Mouse (Mus musculus) adrenal gland, postnatal 14 days (tissue): ENCODE results near the gene Cdh4. TPM values are rescaled to one million over a fixed set of nuclear protein-coding genes. Genes with fewer than 3 reads are reported as not detected.

Source experiments
- DNase-seq: peaks from one replicate; pipeline ENCODE4 v3.0.0; 2021; ENCODE audit warnings: mixed read lengths
- total RNA-seq: library from RNA; stranded (reverse); gene quantifications from 2 replicates; pipeline ENCODE4 v1.2.3, GENCODE M21; 2021

Gene Cdh4
- total RNA-seq, 1 experiment from 2014 or later: 5.4 TPM

DNA sequence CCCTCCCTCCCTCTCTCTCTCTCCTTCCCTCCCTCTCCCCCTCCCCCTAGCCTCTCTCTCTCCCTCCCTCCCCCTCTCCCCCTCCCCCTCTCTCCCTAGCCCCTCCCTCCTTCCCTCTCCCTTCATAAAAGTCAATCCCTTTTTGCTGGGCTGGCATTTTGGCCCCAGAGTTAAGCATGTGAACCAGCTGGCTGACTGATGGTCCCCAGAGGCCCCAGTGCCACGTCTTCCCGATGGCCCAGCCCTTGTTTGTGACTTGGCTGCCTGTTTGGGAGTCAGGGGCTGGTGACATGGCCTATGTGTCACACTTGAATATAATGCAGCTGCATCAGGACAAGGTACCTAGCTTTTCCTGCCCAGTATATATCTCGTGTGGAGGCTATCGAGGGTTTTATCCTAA lies 96.3 kb downstream of the Cdh4 start:
- DNase-seq: no peak

- DNase-seq: no peak
Observed at GRCm38 (mm10) chr2:179539532-179540245, 97.5 kb downstream of the Cdh4 start.

GRCm38 (mm10) chr2:179541096-179541495 lies 98.9 kb downstream of the Cdh4 start:
- DNase-seq: no peak

DNA sequence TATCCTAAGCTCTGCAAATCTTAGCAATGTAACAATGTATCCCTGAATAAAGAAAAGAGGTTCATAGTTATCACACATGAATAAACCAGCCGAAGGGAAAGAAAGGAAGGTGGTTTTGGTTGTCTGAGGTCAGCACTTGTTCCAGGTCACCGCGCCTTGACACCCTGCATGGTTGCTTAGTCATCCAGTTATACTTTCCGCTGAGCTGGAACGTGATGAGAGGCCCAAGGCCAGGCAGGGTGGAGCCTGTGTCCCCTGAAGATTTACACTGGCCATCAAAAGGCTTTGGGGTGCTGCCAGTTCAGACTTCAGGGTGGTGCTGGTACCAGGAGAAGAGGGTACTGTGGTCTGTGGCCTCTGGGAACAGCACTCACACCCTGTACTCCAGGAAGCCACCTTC lies 105.4 kb downstream of the Cdh4 start:
- peak; percentile 25 for DNase-seq

DNA sequence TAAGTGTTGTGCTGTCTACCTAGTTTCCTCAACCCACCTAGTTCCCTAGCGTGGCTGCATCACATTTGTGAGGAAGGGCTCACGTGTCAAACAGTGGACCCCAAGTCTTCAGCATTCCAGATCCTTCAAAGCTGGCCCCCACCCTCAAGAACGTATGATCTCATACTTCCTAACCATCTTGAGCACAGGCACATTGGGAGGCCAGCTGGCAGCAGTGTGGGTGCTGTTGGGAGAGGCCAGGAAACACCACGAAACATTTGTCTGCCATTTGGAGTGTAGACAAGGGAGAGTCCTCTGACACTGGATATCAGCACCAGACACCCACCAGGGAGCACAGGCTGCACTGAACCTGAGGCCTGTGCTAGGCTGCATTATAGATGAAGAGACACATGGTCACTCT lies 113.7 kb downstream of the Cdh4 start:
- DNase-seq: no peak

DNA sequence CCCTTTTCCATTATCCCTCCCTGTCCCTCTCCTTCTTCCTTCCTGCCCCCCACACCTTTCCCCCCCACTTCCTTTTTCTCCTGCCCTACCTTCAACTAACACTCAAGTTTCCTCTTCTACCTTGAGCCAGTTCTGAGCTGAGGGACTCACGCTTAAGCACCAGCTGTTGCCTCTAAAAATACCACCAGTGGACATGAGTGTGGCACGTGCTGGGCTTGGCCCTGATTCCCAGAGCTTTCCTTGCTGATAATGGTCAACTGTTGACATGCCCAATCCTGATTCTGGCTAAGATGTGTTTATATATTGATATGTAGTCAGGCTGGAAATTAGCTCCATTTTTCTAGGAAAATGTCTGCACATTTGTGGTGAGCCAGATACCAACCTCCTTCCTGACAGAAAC lies 120.1 kb downstream of the Cdh4 start:
- no peak for DNase-seq

GRCm38 (mm10) chr2:179565611-179566010 lies 123.4 kb downstream of the Cdh4 start:
- no peak for DNase-seq

DNA sequence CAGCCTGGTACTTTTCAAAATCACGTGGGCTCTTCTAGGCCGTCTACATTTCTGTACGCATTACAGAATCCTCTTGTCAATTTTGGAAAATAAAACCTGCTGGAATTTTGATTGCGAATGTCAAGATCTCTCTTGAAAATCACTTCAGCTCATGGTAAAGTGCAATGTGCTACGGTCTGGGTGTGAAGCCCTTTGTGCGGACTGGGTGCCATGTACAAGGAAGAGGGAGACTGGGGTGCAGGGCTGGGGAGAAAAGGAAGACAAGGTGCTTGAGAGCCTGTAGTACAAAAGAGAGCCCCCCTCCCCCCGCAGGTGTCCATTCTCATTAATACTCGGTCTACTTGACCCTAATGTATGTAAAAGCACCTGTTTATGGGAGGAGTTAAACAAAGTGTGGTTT lies 125.7 kb downstream of the Cdh4 start:
- DNase-seq: no peak

GRCm38 (mm10) chr2:179569171-179569570 lies 126.9 kb downstream of the Cdh4 start:
- DNase-seq: no peak

DNA sequence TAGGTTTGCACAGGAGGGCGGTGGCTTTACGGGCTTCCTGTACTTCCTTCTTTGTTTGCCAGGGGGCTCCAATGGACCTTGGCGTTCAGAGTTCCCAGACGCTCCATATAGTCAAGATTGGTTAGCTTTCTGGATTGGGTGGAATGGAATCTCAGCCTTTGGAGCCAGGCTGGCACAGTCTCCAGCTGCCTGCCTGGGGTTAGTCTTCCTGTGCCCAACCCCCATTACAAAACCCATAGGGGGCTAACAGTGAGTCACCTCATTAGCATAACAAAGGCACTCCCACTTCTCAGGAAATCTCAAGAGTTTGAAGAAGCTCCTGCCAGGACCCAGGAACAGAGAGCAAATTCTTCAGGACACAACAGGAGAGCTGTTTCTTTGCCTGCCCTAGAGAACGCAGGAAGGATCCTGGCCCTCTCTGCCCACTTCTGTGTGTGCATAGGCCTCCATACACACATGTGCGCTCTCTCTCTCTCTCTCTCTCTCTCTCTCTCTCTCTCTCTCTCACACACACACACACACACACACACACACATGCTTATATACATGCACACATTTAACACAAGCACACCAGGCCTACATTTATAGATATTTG lies 129.0 kb downstream of the Cdh4 start:
- no peak for DNase-seq

DNA sequence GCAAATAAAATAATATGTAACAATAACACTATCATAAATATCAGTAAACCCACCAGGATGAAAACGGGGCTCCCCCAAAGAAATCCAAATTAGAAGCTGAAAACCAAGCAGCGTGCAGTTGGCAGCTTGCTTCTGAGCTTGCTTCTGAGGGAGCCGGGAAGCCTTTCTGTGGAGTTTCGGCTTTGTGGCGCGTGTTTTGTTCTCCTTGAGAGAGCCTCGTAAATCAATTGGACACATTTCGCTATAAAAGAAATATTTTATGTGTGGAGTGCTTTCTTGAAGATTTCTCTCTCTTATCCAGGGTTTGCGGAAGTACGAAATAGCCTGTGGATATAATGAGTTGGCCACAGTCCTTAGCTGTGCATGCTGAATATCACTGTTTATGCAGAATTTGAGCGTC lies 131.1 kb downstream of the Cdh4 start:
- no peak for DNase-seq

- no peak for DNase-seq
Observed at GRCm38 (mm10) chr2:179573786-179574185, 131.6 kb downstream of the Cdh4 start.

DNA sequence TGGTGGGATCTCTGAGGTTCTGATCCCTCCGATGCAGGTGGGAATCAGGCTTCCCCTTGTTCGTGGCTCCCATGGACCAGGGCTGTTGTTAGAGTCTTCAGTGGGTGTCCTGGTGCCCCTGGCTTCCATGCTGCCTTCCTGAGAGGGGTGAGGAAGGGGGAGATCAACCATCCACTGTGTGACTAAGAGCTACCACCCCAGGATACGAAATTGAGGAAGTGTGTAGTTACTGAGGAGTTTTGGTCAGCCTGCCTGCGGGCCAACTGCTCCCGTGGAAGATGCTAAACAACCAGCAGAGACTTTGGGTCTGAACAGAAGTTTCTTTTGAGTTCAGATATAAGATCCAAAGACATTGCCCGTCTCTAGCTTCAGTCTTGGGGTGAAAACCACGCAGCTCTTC lies 133.4 kb downstream of the Cdh4 start:
- no peak for DNase-seq

DNA sequence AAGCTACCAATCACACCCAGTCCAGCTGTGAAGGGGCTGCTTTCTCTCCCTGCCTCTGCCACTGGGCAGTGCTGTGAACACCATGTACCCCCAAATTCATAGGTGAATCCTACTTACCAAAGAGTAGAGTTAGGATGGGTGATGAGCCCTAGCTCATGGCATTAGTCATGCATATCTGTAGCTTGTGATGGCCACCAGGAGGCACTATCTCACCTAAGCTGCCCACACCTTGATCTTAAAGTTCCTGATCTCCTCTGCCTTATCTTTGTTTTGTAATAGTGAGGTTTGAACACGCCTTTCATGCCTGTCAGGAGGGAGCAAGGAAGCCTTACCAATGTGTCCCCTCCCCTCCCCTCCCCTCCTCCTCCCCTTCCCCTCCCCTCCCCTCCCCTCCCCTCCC lies 134.0 kb downstream of the Cdh4 start:
- DNase-seq: peak; percentile 39

- no peak for DNase-seq
Observed at GRCm38 (mm10) chr2:179578329-179578728, 136.1 kb downstream of the Cdh4 start.

GRCm38 (mm10) chr2:179578842-179579241 lies 136.6 kb downstream of the Cdh4 start:
- DNase-seq: no peak

- no peak for DNase-seq
Observed at GRCm38 (mm10) chr2:179580415-179580814, 138.2 kb downstream of the Cdh4 start.

DNA sequence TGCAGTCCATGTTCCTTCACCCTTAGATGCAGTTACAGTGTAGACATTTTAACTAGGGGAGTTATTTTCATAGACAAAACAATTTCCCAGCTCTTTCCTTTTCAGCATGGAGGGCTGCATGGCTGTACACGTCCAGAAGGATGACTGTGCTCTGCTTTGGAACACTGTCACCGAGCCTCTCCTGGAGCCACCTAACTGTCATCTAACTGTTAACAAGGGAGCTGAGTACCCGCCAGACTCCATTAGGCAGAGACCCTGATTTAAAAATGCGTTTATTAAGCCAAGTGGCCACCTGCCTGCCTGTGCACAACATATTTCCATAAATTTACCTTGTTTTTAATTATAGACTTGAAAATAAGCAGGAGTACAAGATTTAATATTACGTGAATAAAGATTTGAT lies 138.8 kb downstream of the Cdh4 start:
- no peak for DNase-seq

- no peak for DNase-seq
Observed at GRCm38 (mm10) chr2:179582966-179583365, 140.7 kb downstream of the Cdh4 start.

GRCm38 (mm10) chr2:179584672-179585071 lies 142.4 kb downstream of the Cdh4 start:
- no peak for DNase-seq

DNA sequence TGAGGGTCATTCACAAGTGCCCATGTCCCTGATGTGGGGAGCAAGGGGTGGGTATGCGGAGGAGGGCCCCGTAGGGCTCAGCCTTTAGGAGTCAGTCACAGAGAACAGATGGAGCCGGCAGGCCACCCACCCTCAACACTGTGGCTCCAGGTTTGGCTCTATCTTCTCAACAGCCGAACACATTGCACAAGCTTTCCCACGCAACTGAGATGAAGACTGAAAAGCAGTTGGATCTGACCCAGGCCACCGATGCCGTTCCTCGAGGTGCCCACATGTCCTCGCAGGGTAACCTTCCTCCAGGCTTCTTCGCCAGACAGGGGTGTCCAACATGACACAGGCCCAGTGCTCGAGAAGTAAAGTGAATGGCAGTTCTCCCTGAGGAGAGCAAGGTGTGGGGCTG lies 144.2 kb downstream of the Cdh4 start:
- DNase-seq: no peak

DNA sequence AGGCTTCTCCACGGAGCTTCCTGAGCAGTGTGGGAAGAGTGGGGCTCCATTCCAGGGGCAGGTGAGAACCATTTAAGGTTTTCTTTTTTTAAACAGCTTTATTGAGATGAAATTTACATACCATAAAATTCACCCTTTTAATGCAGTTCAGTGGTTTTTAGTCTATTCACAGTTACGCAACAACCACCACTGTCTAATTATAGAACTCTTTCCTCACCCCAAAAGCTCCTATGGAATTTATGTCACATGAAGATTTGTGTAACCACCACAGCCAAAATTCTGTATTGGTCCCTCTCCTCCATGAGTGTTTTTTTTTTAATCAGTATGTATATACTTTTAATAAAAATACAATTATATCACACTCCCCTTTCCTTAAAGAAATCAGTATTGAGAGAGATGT lies 144.8 kb downstream of the Cdh4 start:
- DNase-seq: no peak

- no peak for DNase-seq
Observed at GRCm38 (mm10) chr2:179591661-179592060, 149.4 kb downstream of the Cdh4 start.

- DNase-seq: peak; percentile 43
Observed at GRCm38 (mm10) chr2:179595013-179595412, 152.8 kb downstream of the Cdh4 start.
